Mouse (Mus musculus) cortical plate, adult 2 months (tissue): ENCODE results near the gene Fam178b.

Experiments
- CTCF ChIP-seq: fragments of 200-500 bp; IDR thresholded peaks from 2 replicates; pipeline ENCODE4 v1.5.1; 2011; ENCODE audit warnings: mild to moderate bottlenecking, control low read depth, low read length; ENCODE audit not compliant: insufficient read depth; ENCODE audit errors: extremely low read depth
- POLR2A ChIP-seq: fragments of 200-500 bp; IDR thresholded peaks from 2 replicates; pipeline ENCODE4 v1.6.1; 2011; ENCODE audit warnings: mild to moderate bottlenecking, low read length, control low read depth; ENCODE audit not compliant: insufficient read depth; ENCODE audit errors: extremely low read depth

DNA sequence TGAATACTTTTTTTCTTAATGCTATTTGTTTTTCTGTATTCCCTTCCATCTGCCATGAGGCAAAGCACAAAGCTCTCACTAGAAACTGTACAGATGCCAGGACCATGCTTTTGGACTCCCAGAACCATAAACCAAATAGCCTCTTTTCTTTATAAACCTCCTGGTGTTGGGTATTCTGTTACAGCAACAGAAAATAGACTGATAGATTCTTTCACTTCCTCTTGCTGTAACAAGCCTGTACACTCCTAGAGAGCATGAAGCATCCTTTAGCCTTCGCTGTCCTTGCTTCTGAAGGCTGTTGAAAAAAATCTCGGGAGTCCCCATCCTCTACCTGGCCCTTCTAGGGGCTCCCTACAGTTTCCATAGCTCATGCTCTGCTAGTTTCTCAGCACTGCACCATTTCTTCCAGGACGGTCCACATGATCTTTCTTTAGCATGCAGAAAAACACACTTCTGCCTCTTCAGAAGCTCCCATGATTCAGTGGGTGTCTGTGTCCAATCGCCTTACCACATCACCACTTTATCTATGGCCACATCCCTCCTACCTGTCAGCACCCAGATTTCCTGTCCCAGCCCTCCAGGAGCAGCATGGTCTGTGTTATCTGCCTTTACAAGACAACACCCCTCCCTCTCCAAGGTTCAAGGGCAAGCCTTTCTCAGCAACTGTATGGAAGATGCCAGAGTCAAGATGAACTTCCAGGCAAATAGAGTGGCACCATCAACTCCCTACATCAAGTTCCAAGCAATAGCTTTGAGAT lies 25.1 kb downstream of the Fam178b start:
- no peak for TF ChIP-seq CTCF
- TF ChIP-seq POLR2A = no peak
